Mouse (Mus musculus) cerebellum, adult 18-20 months (tissue): ENCODE data around the gene Srbd1.

Experiments used
- DNase-seq, 2 experiments: peaks; one replicate each; pipeline ENCODE4 v3.0.0; 2021

Gene Srbd1

DNA sequence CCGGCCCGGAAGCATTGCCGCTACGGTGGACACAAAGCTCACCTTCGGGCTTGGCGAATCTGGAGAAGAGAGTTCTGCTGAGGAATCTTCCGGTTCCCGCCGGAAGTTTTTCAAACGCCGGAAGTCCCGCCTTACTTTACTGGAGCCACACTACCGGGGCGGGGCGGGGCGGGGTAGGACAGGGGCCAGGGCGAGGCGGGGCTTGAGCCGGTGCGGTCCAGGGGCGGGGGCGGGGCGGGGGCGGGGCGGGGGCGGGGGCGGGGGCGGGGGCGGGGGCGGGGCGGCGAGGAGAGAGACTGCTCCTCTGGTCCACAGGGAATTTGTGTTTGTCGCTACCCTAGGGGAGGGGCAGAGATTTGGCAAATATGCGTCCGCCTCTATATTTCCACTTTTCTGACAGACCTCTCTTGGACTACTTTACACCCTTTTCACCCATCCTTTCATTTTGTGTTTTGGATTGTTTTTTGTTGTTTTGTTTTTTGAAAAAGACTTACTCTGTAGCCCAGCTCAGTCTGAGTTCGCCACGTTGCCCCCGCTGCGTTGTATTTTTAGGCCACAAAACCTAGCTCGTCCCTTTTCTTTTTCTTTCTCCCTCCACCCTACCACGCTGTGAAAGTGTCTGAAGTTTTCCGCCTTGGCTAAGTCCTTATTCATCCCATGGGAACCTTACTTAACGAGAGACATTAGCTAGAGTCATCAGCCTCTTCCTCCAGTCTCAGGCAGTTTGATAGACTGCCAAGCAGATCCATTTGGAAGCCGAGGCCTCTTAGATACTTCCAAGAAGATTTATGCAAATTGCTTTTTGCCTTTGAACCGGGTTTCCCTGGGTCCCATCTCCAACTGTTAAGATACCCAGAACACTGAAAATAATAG is at the start of gene Srbd1:
Gene Srbd1, minus strand, starts transcription at position 97 of the 873 bp plus-strand sequence.
- DNase-seq = peak; percentile 93 to 94

DNA sequence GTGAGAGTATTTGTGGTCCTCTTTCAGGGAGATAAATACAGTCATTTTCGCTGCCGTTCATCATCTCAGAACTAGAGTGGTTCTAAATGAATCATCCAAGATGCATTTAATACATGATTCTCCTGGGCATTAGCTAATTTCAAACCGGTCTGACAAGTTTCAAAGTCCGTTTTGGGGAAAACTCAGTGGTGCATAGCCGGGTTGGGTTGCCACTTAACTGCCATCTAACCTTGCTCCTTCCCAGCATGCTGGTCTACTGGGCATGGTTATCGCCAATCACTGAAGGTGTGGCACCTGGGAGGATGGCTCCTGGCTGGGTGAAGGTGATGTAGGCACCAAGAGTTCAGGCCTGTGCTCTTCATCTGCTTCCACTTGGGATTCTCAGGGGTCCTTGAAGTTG is 49.0 kb upstream of the Srbd1 start:
- DNase-seq = no peak

- no peak for DNase-seq
These were observed 42.8 kb upstream of the Srbd1 start for GRCm38 (mm10) chr17:86187777-86188176.

- DNase-seq = no peak
These were observed 40.6 kb upstream of the Srbd1 start for GRCm38 (mm10) chr17:86185584-86185983.

DNA sequence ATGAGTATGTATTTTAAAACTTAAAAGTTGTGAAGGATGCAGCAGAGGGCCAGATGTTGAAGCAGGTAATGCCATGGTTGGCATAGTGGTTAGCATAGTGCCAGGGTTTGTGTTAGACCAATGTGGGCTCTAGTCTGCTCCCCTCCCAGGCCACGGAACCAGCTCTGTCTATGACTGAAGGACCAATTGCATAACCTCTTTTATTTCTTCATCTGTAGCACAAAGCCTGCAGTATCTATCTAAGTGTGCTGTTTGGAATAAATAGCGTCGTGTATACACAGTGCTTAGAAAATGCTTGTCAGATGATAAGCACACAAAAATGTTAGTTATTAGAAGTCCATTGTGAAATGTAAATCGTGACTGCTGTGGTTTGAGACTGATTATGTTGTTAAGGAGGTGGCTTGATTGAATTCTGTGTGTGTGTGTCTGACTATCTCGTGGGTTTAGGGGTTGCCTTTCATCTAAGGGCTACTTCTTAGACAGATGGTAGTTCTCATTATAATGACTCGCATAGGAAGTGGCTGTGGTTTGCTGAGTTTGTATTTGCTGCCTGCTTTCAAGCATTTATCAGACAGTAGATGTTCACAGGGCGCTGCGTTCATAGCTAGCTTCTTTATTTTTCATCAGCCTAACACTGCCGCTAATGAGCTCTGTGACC is 39.7 kb upstream of the Srbd1 start:
- DNase-seq = no peak

- peak; percentile 41 to 54 for DNase-seq
These were observed 38.8 kb upstream of the Srbd1 start for GRCm38 (mm10) chr17:86183788-86184187.

- no peak for DNase-seq
These were observed 31.7 kb upstream of the Srbd1 start for GRCm38 (mm10) chr17:86176722-86177121.

DNA sequence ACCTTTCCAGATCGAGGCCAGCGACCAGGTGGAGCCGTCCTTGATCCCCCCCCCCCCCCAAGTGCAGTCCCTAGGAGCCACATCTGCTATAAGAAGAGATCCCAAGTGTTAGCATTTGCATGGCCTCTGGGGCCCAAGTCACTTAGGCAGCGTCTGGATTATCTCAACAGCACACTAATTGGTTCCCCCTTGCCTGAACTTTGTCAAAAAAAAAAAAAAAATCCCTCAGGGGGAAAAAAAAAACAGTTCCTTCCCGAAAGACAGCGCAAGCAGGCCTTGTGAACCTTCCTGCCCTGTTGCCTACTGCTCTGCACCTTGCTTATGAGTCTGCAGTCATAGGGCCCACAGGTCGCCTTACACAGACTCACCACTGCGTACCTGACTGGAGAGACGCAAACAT is 30.5 kb upstream of the Srbd1 start:
- no peak for DNase-seq

GRCm38 (mm10) chr17:86170164-86170958 is 25.4 kb upstream of the Srbd1 start:
- DNase-seq = no peak

DNA sequence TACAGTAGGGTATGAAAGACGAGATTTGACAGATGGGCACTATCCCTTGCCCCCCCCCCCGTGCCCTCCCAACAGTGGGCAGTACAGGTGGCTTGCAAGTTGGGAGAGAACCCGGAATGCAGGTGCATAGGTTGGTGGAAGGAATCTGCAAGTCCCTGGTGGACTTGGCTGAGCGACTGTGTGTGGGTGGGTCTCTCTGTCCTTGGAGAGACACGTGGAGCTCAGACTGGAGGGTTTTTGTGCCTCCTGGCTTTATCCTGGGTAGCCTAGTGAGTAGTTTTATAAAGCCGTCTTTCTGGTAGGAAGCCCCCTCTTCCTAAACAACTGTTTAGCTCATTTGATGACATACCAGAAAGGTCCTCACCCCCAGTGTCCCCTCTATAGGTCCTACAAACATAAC is 24.1 kb upstream of the Srbd1 start:
- peak; percentile 38 to 50 for DNase-seq

DNA sequence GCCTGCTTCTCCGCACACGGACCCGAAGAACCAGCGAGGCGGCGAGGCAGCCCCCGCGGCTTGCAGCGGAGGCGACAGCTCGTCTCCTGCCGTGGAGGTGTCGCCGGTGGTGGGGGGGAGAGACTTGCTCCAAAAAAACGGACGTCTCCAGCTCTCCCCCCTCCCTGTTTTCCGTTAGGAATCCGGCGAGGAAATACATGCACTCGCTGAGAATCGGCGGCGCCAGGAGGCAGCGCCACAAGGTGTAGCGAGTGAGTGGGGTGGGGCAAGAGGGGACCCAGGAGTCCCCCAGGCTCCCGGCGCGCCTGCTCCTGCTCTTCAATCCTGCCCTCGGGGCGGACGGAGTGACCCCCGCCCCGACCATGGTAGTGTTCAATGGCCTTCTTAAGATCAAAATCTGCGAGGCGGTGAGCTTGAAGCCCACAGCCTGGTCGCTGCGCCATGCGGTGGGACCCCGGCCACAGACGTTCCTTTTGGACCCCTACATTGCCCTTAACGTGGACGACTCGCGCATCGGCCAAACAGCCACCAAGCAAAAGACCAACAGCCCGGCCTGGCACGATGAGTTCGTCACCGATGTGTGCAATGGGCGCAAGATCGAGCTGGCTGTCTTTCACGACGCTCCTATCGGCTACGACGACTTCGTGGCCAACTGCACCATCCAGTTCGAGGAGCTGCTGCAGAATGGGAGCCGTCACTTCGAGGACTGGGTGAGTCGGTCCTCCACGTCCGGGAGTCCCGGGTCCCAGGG is 23.4 kb upstream of the Srbd1 start:
- peak; percentile 68 to 71 for DNase-seq

DNA sequence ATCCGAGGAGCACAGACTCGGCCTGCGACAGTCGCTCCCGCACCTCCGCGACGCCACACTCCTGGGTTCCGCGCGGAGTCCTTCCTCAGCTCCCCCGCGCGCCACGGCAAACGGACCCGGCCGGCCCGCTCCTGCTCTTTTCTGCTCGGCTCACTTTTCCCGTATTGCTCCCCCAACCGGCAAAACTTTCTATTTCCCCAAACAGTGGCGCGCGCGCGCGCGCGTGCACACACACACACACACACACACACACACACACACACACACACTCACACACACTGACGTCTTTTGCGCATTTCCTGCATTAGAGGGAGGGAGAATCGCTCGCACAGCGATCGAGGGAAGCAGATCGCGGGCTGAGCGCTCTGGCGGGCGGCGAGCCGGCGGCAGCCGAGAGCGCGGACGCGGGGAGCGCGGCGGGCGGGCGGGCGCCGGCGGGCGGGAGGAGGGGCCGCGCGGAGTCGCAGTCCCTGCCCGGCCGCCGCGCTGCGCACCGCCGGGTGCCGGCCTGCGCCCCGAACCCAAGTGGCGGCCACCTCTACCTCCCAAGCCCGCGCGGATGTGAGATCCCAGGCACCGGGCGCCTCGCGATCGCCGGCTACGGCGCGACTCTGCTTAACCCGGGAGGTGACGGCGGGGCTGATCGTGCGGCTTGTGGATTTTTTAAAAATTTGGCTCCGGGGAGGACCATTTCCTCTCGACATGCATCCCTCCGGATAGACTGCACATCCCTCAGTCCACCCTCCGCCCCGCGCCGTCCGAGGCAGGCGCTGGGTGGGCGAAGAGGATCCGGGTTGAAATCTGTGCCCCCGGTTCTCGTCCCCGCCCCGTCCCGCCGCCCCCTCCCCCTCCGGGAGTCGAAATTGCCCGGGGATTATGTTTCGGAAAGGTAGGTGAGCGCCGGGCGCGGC is 22.6 kb upstream of the Srbd1 start, which contains the start of gene Prkce:
Gene Prkce, plus strand, starts transcription at position 466 of the 911 bp plus-strand sequence.
- DNase-seq = peak; percentile 80 to 84

DNA sequence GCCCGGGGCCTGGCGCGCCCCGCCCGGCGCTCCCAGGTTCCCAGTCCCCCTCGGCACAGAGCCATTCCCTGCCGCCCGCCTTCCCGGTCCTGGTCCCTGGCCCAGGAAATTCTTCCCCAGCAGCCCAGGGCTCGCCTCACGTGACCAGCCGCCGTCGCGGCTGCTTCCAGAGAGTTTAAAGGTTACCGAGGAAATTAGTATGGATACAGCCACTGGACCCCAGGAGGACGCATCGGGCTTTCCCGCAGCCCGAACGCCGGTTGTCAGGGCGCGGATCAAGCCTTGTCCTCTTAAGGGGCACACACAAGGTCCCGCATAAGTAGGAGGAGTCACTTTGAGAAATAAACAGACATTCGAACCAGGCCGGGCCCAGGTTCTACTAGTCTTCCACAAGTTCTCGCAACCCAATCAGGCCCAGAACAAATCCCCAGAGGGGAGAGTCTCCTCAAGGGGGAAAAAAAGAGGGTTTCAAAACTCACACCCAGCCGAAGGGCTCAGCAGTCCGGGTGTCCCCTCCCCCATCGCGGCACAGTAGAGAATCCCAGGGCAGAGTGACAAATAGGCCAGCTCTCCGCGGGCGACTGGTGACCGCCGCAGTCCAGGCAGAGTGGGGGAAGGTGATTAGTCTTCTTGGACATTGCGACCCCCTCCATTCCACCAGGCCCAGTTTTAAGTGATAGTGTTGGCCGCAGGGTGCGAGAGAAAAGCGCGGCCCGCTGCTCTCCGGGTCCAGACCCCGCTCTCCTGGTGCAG is 21.8 kb upstream of the Srbd1 start:
- peak; percentile 82 to 85 for DNase-seq

- no peak for DNase-seq
These were observed 21.1 kb upstream of the Srbd1 start for GRCm38 (mm10) chr17:86166051-86166566.

GRCm38 (mm10) chr17:86164416-86164815 is 19.4 kb upstream of the Srbd1 start:
- no peak for DNase-seq

DNA sequence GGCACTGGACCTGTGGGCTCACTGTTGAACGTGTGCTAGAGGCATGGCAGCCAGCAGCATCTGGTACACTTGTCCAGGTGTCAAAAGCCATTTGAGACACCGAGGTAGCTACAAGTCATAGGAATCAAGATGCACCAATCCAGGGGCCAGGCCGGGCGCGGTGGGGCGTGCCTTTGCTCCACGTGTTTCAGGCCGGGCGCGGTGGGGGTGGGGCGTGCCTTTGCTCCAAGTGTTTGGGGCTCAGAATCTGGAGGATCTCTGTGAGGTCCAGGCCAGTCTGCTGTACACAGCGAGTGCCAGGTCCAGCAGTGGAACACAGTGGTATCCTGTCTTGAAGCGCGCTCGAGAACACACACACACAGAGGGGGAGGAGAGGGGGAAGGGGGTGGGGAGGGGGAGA is 17.7 kb upstream of the Srbd1 start:
- DNase-seq = no peak

- no peak for DNase-seq
These were observed 12.0 kb upstream of the Srbd1 start for GRCm38 (mm10) chr17:86156999-86157398.

DNA sequence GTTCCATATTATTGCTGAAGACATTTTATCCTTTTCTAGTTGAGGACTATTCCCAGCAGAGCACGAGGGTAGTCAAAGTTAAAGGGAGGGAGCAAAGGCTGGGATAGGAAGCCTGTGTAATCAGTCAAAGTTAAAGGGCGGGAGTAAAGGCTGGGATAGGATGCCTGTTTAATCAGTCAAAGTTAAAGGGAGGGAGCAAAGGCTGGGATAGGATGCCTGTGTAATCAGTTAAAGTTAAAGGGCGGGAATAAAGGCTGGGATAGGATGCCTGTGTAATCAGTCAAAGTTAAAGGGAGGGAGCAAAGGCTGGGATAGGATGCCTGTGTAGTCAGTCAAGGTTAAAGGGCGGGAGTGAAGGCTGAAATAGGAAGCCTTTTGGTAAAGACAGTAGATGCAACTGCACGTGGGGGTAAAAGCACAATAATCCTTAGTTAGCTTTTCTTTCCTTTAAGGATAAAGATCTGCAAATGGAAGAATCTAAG is 5.9 kb upstream of the Srbd1 start:
- peak in 1 of 2 experiments; percentile 39 for DNase-seq

DNA sequence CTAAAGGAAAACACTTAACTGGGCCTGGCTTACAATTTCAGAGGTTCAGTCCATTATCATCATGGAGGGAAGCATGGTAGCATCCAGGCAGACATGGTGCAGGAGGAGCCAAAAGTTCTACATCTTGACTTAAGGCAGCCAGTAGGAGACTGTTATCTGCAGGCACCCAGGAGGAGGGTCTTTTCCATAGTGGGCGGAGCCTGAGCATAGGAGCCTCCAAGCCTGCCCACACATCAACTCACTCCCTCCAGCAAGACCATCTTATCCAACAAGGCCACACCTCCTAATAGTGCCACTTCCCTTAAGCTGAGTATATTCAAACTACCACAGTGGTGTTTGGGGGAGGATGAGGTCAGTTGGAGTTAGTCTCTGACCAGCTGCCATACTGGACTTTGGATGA is 4.8 kb upstream of the Srbd1 start:
- DNase-seq = no peak

DNA sequence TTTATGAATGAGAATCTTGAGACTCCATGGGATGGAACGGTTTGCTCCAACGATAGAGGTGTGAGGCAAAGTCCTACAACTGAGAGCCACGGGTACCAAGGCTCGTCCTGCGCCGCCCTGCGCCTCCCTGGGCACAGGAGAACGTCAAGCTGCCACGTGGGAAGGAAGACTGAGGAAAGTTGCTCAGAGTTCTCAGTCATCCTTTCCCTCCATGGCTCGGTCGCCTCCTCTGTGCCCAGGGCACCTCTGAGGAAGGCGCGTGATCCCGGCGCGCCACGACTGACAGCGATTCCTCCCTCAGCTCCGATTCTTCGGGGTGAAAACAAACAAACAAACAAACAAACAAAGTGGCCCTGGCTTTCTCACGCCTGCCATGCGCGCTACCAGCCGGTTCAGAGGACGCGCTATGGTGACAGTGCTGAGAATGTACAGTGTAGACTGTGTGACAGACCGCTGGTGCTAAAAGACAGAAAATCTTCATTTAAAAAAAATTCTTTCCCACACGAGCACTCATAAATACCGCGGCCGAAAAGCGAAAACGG is 367 bp downstream of the Srbd1 start:
- peak in 1 of 2 experiments; percentile 25 for DNase-seq
